Mouse (Mus musculus) kidney, adult 9 months (tissue): Measurements from ENCODE around the gene Stpg4.

Experiments
- DNase-seq: peaks from one replicate; pipeline ENCODE4 v3.0.0; 2022

Stpg4 gene

GRCm38 (mm10) chr17:87427511-87427910, at the start of gene Stpg4:
TSS of gene Stpg4 (minus strand) at chr17:87427741.
- DNase-seq = no peak

GRCm38 (mm10) chr17:87475356-87475755, 47.8 kb upstream of the Stpg4 start:
- DNase-seq = no peak

GRCm38 (mm10) chr17:87474501-87474795, 46.9 kb upstream of the Stpg4 start:
- DNase-seq = no peak

- no peak for DNase-seq
These were observed 46.4 kb upstream of the Stpg4 start for GRCm38 (mm10) chr17:87473736-87474500.

- no peak for DNase-seq
These were observed 45.8 kb upstream of the Stpg4 start for GRCm38 (mm10) chr17:87473441-87473735.

- no peak for DNase-seq
These were observed 45.3 kb upstream of the Stpg4 start for GRCm38 (mm10) chr17:87472879-87473278.

- DNase-seq = no peak
These were observed 44.1 kb upstream of the Stpg4 start for GRCm38 (mm10) chr17:87471661-87472060.

GRCm38 (mm10) chr17:87470797-87471196, 43.3 kb upstream of the Stpg4 start:
- no peak for DNase-seq

GRCm38 (mm10) chr17:87470282-87470681, 42.7 kb upstream of the Stpg4 start:
- no peak for DNase-seq

GRCm38 (mm10) chr17:87469428-87469827, 41.9 kb upstream of the Stpg4 start:
- no peak for DNase-seq

- DNase-seq = no peak
These were observed 41.1 kb upstream of the Stpg4 start for GRCm38 (mm10) chr17:87468616-87469015.

- no peak for DNase-seq
These were observed 34.0 kb upstream of the Stpg4 start for GRCm38 (mm10) chr17:87461499-87461896.

- peak; percentile 29 for DNase-seq
These were observed 33.3 kb upstream of the Stpg4 start for GRCm38 (mm10) chr17:87460669-87461498.

GRCm38 (mm10) chr17:87459750-87460668, 32.5 kb upstream of the Stpg4 start:
- no peak for DNase-seq

- DNase-seq = peak; percentile 49
These were observed 31.6 kb upstream of the Stpg4 start for GRCm38 (mm10) chr17:87458911-87459749.

- DNase-seq = no peak
These were observed 30.4 kb upstream of the Stpg4 start for GRCm38 (mm10) chr17:87457961-87458360.

- DNase-seq = no peak
These were observed 26.6 kb upstream of the Stpg4 start for GRCm38 (mm10) chr17:87454121-87454520.

- no peak for DNase-seq
These were observed 25.8 kb upstream of the Stpg4 start for GRCm38 (mm10) chr17:87453336-87453735.

- DNase-seq = no peak
These were observed 21.3 kb upstream of the Stpg4 start for GRCm38 (mm10) chr17:87448881-87449280.

GRCm38 (mm10) chr17:87448339-87448738, 20.8 kb upstream of the Stpg4 start:
- DNase-seq = no peak

GRCm38 (mm10) chr17:87447612-87448200, 20.2 kb upstream of the Stpg4 start:
- DNase-seq = peak; percentile 17
